Mouse (Mus musculus): ENCODE measurements around the gene Gm20388. TPM values are rescaled to one million over a fixed set of nuclear protein-coding genes. Genes with fewer than 3 reads are reported as not detected.

Gene Gm20388
- polyA plus RNA-seq, 1 experiment from 2014 or later = not detected

GRCm38 (mm10) chr8:120538397-120539240 lies 628.0 kb downstream of the Gm20388 start:
- H3K36me3 ChIP-seq (ENCODE audit: control insufficient read depth, insufficient read depth) = no peaks in the 10 kb centered on the region
- peak overlapping the region; percentile 96 for H3K27ac ChIP-seq (ENCODE audit: low read depth, low read length)
- peak; percentile 58 for TF ChIP-seq CTCF (IDR thresholded peaks at IDR 0.05; ENCODE audit: low read depth)
- peak overlapping the region; percentile 53 for H3K9ac ChIP-seq (ENCODE audit: low read depth, low read length)
- peak; percentile 72 for ATAC-seq
- H3K4me3 ChIP-seq (ENCODE audit: low read depth, low read length) = peak overlapping the region; percentile 62
- no peaks in the 10 kb centered on the region for H3K9me3 ChIP-seq (ENCODE audit: control insufficient read depth)
- peak overlapping the region; percentile 99 for H3K4me2 ChIP-seq (replicated peaks; ENCODE audit: low read depth)
- no peaks in the 10 kb centered on the region for H3K27me3 ChIP-seq (replicated peaks; ENCODE audit: control insufficient read depth, insufficient read depth, low read length)
- 10% methylated on average over 37 of the region's 37 CpGs for WGBS
- H3K4me1 ChIP-seq (replicated peaks; ENCODE audit: control insufficient read depth, insufficient read depth, low read length) = peaks cover 18% of the 10 kb centered on the region

GRCm38 (mm10) chr8:120539381-120539774 lies 628.7 kb downstream of the Gm20388 start:
- ATAC-seq = no peak
- peak overlapping the region; percentile 99 for H3K4me2 ChIP-seq (replicated peaks; ENCODE audit: low read depth)
- no peaks in the 10 kb centered on the region for H3K9me3 ChIP-seq (ENCODE audit: control insufficient read depth)
- H3K27ac ChIP-seq (ENCODE audit: low read depth, low read length) = peak overlapping the region; percentile 96
- no peak overlapping the region for H3K4me3 ChIP-seq (ENCODE audit: low read depth, low read length)
- no peaks in the 10 kb centered on the region for H3K36me3 ChIP-seq (ENCODE audit: control insufficient read depth, insufficient read depth)
- H3K27me3 ChIP-seq (replicated peaks; ENCODE audit: control insufficient read depth, insufficient read depth, low read length) = no peaks in the 10 kb centered on the region
- 0 out of 2 replicates have a peak overlapping the region, but pooled peaks have one; percentile 53 for H3K9ac ChIP-seq (ENCODE audit: low read depth, low read length)
- WGBS = 35% methylated on average over 6 of the region's 6 CpGs
- 0 out of 2 replicates have a peak, but pooled peaks have one; percentile 8 for TF ChIP-seq CTCF (IDR thresholded peaks at IDR 0.05; ENCODE audit: low read depth)
- H3K4me1 ChIP-seq (replicated peaks; ENCODE audit: control insufficient read depth, insufficient read depth, low read length) = peaks cover 20% of the 10 kb centered on the region

GRCm38 (mm10) chr8:120539775-120540625 lies 629.4 kb downstream of the Gm20388 start:
- Histone ChIP-seq H3K27ac (ENCODE audit: low read depth, low read length) (peak overlapping the region; percentile 96), H3K36me3 (ENCODE audit: control insufficient read depth, insufficient read depth) (no peaks in the 10 kb centered on the region), H3K4me1 (replicated peaks; ENCODE audit: control insufficient read depth, insufficient read depth, low read length) (peaks cover 23% of the 10 kb centered on the region), H3K4me3 (ENCODE audit: low read depth, low read length) (no peak overlapping the region), H3K4me2 (replicated peaks; ENCODE audit: low read depth) (peak overlapping the region; percentile 99), H3K27me3 (replicated peaks; ENCODE audit: control insufficient read depth, insufficient read depth, low read length) (no peaks in the 10 kb centered on the region), H3K9me3 (ENCODE audit: control insufficient read depth) (no peaks in the 10 kb centered on the region), H3K9ac (ENCODE audit: low read depth, low read length) (0 out of 2 replicates have a peak overlapping the region, but pooled peaks have one; percentile 53)
- TF ChIP-seq CTCF (IDR thresholded peaks at IDR 0.05; ENCODE audit: low read depth) = no peak
- 47% methylated on average over 23 of the region's 23 CpGs for WGBS
- no peak for ATAC-seq

GRCm38 (mm10) chr8:120542995-120543394 lies 632.4 kb downstream of the Gm20388 start:
- H3K27ac ChIP-seq (ENCODE audit: low read depth, low read length) = peak overlapping the region; percentile 83

GRCm38 (mm10) chr8:120543416-120544055 lies 632.9 kb downstream of the Gm20388 start:
- Histone ChIP-seq H3K9me3 (ENCODE audit: control insufficient read depth) (no peaks in the 10 kb centered on the region), H3K4me1 (replicated peaks; ENCODE audit: control insufficient read depth, insufficient read depth, low read length) (peaks cover 21% of the 10 kb centered on the region), H3K27me3 (replicated peaks; ENCODE audit: control insufficient read depth, insufficient read depth, low read length) (no peaks in the 10 kb centered on the region), H3K4me2 (replicated peaks; ENCODE audit: low read depth) (peak overlapping the region; percentile 44), H3K27ac (ENCODE audit: low read depth, low read length) (peak overlapping the region; percentile 83), H3K9ac (ENCODE audit: low read depth, low read length) (no peak overlapping the region), H3K4me3 (ENCODE audit: low read depth, low read length) (no peak overlapping the region), H3K36me3 (ENCODE audit: control insufficient read depth, insufficient read depth) (no peaks in the 10 kb centered on the region)
- ATAC-seq = no peak
- no peak for TF ChIP-seq CTCF (IDR thresholded peaks at IDR 0.05; ENCODE audit: low read depth)
- 32% methylated on average over 8 of the region's 8 CpGs for WGBS

More at GRCm38 (mm10) chr8:120542995-120543394, 632.4 kb downstream of the Gm20388 start:
- Histone ChIP-seq H3K27me3 (replicated peaks; ENCODE audit: control insufficient read depth, insufficient read depth, low read length) (no peaks in the 10 kb centered on the region), H3K36me3 (ENCODE audit: control insufficient read depth, insufficient read depth) (no peaks in the 10 kb centered on the region), H3K9me3 (ENCODE audit: control insufficient read depth) (no peaks in the 10 kb centered on the region), H3K4me3 (ENCODE audit: low read depth, low read length) (no peak overlapping the region), H3K4me2 (replicated peaks; ENCODE audit: low read depth) (peak overlapping the region; percentile 44; the same call in 1 of the 2 replicates), H3K9ac (ENCODE audit: low read depth, low read length) (no peak overlapping the region), H3K4me1 (replicated peaks; ENCODE audit: control insufficient read depth, insufficient read depth, low read length) (peaks cover 21% of the 10 kb centered on the region)
- 19% methylated on average over 13 of the region's 13 CpGs for WGBS
- no peak for ATAC-seq
- TF ChIP-seq CTCF (IDR thresholded peaks at IDR 0.05; ENCODE audit: low read depth) = no peak
